Mouse (Mus musculus) 3134 (cell line): ENCODE measurements at regions not wholly inside any gene's neighbourhood (a gene's known extent, or its start where the extent isn't known, plus 50 kb on each side); places are given as distances from the start of the nearest gene placed in this dataset.
"Not testable (repeated sequence)": the region's sequence is repeated elsewhere in the genome, so short reads cannot be mapped to it uniquely, and the experiment has no call there.

ENCODE experiments used
- DNase-seq: peaks from one replicate; pipeline ENCODE4 v3.0.0-alpha.2; 2011; ENCODE audit warnings: low spot score; ENCODE audit not compliant: insufficient read length; ENCODE audit errors: extremely low read depth

- DNase-seq = no peak
These were observed 160.7 kb downstream of the Basp1 start for GRCm38 (mm10) chr15:25252648-25253567.

- DNase-seq = no peak
These were observed 167.9 kb downstream of the Basp1 start for GRCm38 (mm10) chr15:25245631-25246030.

GRCm38 (mm10) chr15:25237665-25238664 lies 175.6 kb downstream of the Basp1 start:
- DNase-seq = no peak

GRCm38 (mm10) chr15:25236191-25236723 lies 177.3 kb downstream of the Basp1 start:
- no peak for DNase-seq

GRCm38 (mm10) chr15:25234064-25234700 lies 179.4 kb downstream of the Basp1 start:
- no peak for DNase-seq

- no peak for DNase-seq
These were observed 183.4 kb downstream of the Basp1 start for GRCm38 (mm10) chr15:25230213-25230612.

GRCm38 (mm10) chr15:25229807-25230206 lies 183.8 kb downstream of the Basp1 start:
- DNase-seq = no peak

- DNase-seq = no peak
These were observed 186.1 kb downstream of the Basp1 start for GRCm38 (mm10) chr15:25227496-25227895.

- DNase-seq = no peak
These were observed 187.6 kb downstream of the Basp1 start for GRCm38 (mm10) chr15:25225936-25226335.

GRCm38 (mm10) chr15:25225431-25225830 lies 188.1 kb downstream of the Basp1 start:
- DNase-seq = no peak

GRCm38 (mm10) chr15:25221749-25222148 lies 191.8 kb downstream of the Basp1 start:
- DNase-seq = no peak

GRCm38 (mm10) chr15:25216375-25216774 lies 197.2 kb downstream of the Basp1 start:
- no peak for DNase-seq

- no peak for DNase-seq
These were observed 211.5 kb downstream of the Basp1 start for GRCm38 (mm10) chr15:25202097-25202496.

GRCm38 (mm10) chr15:25200249-25200648 lies 213.3 kb downstream of the Basp1 start:
- DNase-seq = not testable (repeated sequence)

GRCm38 (mm10) chr15:25187881-25188326 lies 225.7 kb downstream of the Basp1 start:
- no peak for DNase-seq

- no peak for DNase-seq
These were observed 240.8 kb downstream of the Basp1 start for GRCm38 (mm10) chr15:25172755-25173154.

- no peak for DNase-seq
These were observed 267.2 kb downstream of the Basp1 start for GRCm38 (mm10) chr15:25146371-25146770.

GRCm38 (mm10) chr15:25144228-25144627 lies 269.3 kb downstream of the Basp1 start:
- DNase-seq = no peak

GRCm38 (mm10) chr15:25140389-25141181 lies 273.0 kb downstream of the Basp1 start:
- DNase-seq = no peak

GRCm38 (mm10) chr15:25137091-25137490 lies 276.5 kb downstream of the Basp1 start:
- no peak for DNase-seq
